8 mouse cellular contexts compared by ENCODE assay signal in the genomic region with DNA sequence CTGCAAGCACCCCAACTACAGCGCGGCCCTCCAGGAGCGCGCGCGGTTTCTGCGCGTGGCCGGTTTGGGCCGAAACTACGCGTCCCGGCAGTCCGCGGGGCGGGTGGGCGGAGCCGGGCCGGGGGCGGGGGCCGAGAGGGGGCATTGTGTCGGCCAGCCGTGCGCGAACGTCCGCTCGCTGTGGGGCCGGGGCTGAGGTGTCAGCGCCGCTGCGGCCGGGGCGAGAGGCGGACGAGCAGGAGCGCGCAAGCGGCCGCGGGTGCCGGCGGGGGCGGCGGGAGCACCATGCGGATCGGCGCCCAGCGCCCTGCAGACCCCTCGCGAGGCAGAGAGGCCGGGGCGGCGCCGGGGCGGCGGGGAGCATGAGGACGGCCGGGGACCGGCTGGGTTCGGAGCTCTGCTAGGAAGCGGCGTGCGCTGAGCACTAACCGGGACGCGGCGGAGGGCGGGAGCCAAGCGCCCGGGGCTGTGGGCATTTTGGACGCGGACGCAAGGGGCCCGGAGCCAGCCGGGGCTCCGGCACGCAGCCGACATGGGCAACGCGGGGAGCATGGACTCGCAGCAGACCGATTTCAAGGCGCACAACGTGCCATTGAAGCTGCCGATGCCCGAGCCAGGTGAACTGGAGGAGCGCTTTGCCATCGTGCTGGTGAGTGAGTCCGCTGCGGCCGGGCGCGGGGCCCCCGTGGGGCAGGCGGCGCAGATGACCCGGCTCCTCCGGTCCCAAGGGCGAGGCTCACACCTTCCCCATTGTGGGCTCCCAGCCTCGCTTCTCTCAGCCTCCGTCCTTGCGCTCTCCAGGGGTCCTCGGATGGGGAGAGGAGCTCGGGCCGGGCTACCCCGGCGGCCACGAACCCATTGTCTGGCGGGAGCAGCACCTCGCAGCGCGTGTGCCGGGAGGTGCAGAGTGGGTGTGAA. TPM values are rescaled to one million over a fixed set of nuclear protein-coding genes. Genes with fewer than 3 reads are reported as not detected.
A peak's percentile ranks its signal among the peaks of the same experiment; 100 is the strongest.
DNase-seq lines count a peak whose midpoint lies in the region; ATAC-seq and TF ChIP-seq lines count a peak whose summit lies in the region.

A gene (plus strand): TSS at position 250 of the 918 bp plus-strand sequence.

- peak; percentile 13 to 39 for DNase-seq in spleen, adult 18-20 months
- DNase-seq in spleen, adult 12 weeks (ENCODE audit: low spot score) = no peak
- DNase-seq in forebrain, embryonic 11.5 days (ENCODE audit: low spot score) = peak; percentile 95
- peak; percentile 81 for DNase-seq in kidney, postnatal 0 days (ENCODE audit: low spot score)
- peak; percentile 26 for DNase-seq in liver, adult 2 months (ENCODE audit: extremely low read depth, low read depth, low spot score)

- peak within 1 kb of the TSS; percentile 34 for H3ac ChIP-seq in myocyte (ENCODE audit: control insufficient read depth, insufficient read length)

- peak; percentile 95 for ATAC-seq in forebrain, embryonic 11.5 days (replicated peaks; ENCODE audit: low FRiP score)
- peak; percentile 89 for ATAC-seq in heart, embryonic 14.5 days (ENCODE audit: insufficient number of reproducible peaks, insufficient read depth, low FRiP score, low read depth)
- peak; percentile 88 for ATAC-seq in kidney, postnatal 0 days (replicated peaks; ENCODE audit: low FRiP score, low read depth)
- peak; percentile 90 for ATAC-seq in stomach, embryonic 15.5 days (ENCODE audit: insufficient read depth, low FRiP score, low read depth)

- H3K36me3 ChIP-seq in forebrain, embryonic 11.5 days (ENCODE audit: control insufficient read depth, insufficient read depth, low read length) = no peaks in the 10 kb centered on the region
- no peaks in the 10 kb centered on the region for H3K36me3 ChIP-seq in heart, embryonic 14.5 days (ENCODE audit: control insufficient read depth, insufficient read depth, low read length)
- no peaks in the 10 kb centered on the region for H3K36me3 ChIP-seq in kidney, postnatal 0 days (ENCODE audit: insufficient read depth, low read length)
- H3K36me3 ChIP-seq in liver, adult 2 months (ENCODE audit: control insufficient read depth, insufficient read depth, low read length) = no peaks in the 10 kb centered on the region
- no peaks in the 10 kb centered on the region for H3K36me3 ChIP-seq in myocyte (ENCODE audit: control insufficient read depth, insufficient read depth)
- H3K36me3 ChIP-seq in stomach, embryonic 15.5 days = no peaks in the 10 kb centered on the region

- H3K4me1 ChIP-seq in forebrain, embryonic 11.5 days (replicated peaks; ENCODE audit: control insufficient read depth, insufficient read depth, low read length) = peaks cover 15% of the 10 kb centered on the region; the same call in 1 of the 2 replicates
- peaks cover 0 to 4% of the 10 kb centered on the region in 2 experiments; a peak in 2 of 4 replicates for H3K4me1 ChIP-seq in heart, embryonic 14.5 days (ENCODE audit: control insufficient read depth in 2 of 2, insufficient read depth in 2 of 2, low read length in 2 of 2)
- H3K4me1 ChIP-seq in kidney, postnatal 0 days (replicated peaks; ENCODE audit: insufficient read depth, low read length) = peaks cover 12% of the 10 kb centered on the region; the same call in 1 of the 2 replicates
- H3K4me1 ChIP-seq in liver, adult 2 months (ENCODE audit: control insufficient read depth, insufficient read depth, low read length) = peaks cover 3% of the 10 kb centered on the region; the same call in 1 of the 2 replicates
- 0 out of 2 replicates have a peak, but pooled peaks cover 7% of the 10 kb centered on the region for H3K4me1 ChIP-seq in stomach, embryonic 15.5 days

- no peaks in the 10 kb centered on the region for H3K9me3 ChIP-seq in forebrain, embryonic 11.5 days (ENCODE audit: control insufficient read depth, low read length)
- no peaks in the 10 kb centered on the region for H3K9me3 ChIP-seq in heart, embryonic 14.5 days (ENCODE audit: control insufficient read depth, low read length)
- H3K9me3 ChIP-seq in kidney, postnatal 0 days (replicated peaks; ENCODE audit: low read length) = no peaks in the 10 kb centered on the region
- H3K9me3 ChIP-seq in stomach, embryonic 15.5 days = no peaks in the 10 kb centered on the region

- peak within 1 kb of the TSS; percentile 51 for H3K4me2 ChIP-seq in forebrain, embryonic 11.5 days (ENCODE audit: low read depth, low read length, severe bottlenecking)
- peak within 1 kb of the TSS; percentile 97 for H3K4me2 ChIP-seq in heart, embryonic 14.5 days (ENCODE audit: low read length)
- H3K4me2 ChIP-seq in kidney, postnatal 0 days (ENCODE audit: low read length) = peak within 1 kb of the TSS; percentile 95
- H3K4me2 ChIP-seq in myocyte (ENCODE audit: low read depth) = peak within 1 kb of the TSS; percentile 76
- peak within 1 kb of the TSS; percentile 92 for H3K4me2 ChIP-seq in stomach, embryonic 15.5 days

- H3K79me2 ChIP-seq in liver, adult 2 months (ENCODE audit: control insufficient read depth, insufficient read depth, low read length) = peaks cover 11% of the 10 kb centered on the region
- peaks cover 8% of the 10 kb centered on the region for H3K79me2 ChIP-seq in myocyte (ENCODE audit: control insufficient read depth, insufficient read depth)

- no peak for TF ChIP-seq CTCF in kidney, postnatal 0 days (IDR thresholded peaks at IDR 0.05; ENCODE audit: low read depth)
- TF ChIP-seq CTCF in liver, adult 2 months (IDR thresholded peaks at IDR 0.05; ENCODE audit: low read depth, low read length) = no peak

- H3K27me3 ChIP-seq in forebrain, embryonic 11.5 days (ENCODE audit: control insufficient read depth, insufficient read depth, low read length) = no peaks in the 10 kb centered on the region
- H3K27me3 ChIP-seq in heart, embryonic 14.5 days (ENCODE audit: control insufficient read depth, insufficient read depth, low read length) = 0 out of 2 replicates have a peak, but pooled peaks cover 3% of the 10 kb centered on the region
- no peaks in the 10 kb centered on the region for H3K27me3 ChIP-seq in kidney, postnatal 0 days (ENCODE audit: insufficient read depth, low read length)
- no peaks in the 10 kb centered on the region for H3K27me3 ChIP-seq in liver, adult 2 months (ENCODE audit: control insufficient read depth, insufficient read depth, low read length)
- no peaks in the 10 kb centered on the region for H3K27me3 ChIP-seq in myocyte (ENCODE audit: control insufficient read depth, insufficient read depth, insufficient read length)
- H3K27me3 ChIP-seq in stomach, embryonic 15.5 days (replicated peaks) = no peaks in the 10 kb centered on the region

- TF ChIP-seq POLR2A in liver, adult 2 months (IDR thresholded peaks at IDR 0.05; ENCODE audit: extremely low read depth, insufficient read depth, low read length) = peak; percentile 55; the same call in 1 of the 2 replicates
- TF ChIP-seq POLR2A in myocyte (IDR thresholded peaks at IDR 0.05; ENCODE audit: insufficient read length, low read depth) = peak; percentile 82

- H3K27ac ChIP-seq in forebrain, embryonic 11.5 days (ENCODE audit: low read depth, low read length) = peak within 1 kb of the TSS; percentile 68
- H3K27ac ChIP-seq in heart, embryonic 14.5 days (replicated peaks in 1 of 2; ENCODE audit: control insufficient read depth in 1 of 2, insufficient read depth in 1 of 2, low read depth in 2 of 2, low read length in 2 of 2) = peak within 1 kb of the TSS in 1 of 2 experiments; percentile 53; a peak in 2 of 4 replicates
- peak within 1 kb of the TSS; percentile 81 for H3K27ac ChIP-seq in kidney, postnatal 0 days
- peak within 1 kb of the TSS; percentile 3 for H3K27ac ChIP-seq in liver, adult 2 months (replicated peaks; ENCODE audit: insufficient read depth, low read depth, low read length)
- peak within 1 kb of the TSS; percentile 85 for H3K27ac ChIP-seq in stomach, embryonic 15.5 days

- peak within 1 kb of the TSS; percentile 76 for H3K4me3 ChIP-seq in forebrain, embryonic 11.5 days (ENCODE audit: low read depth, low read length)
- peak within 1 kb of the TSS; percentile 89 to 94 for H3K4me3 ChIP-seq in heart, embryonic 14.5 days (ENCODE audit: control insufficient read depth in 1 of 2, insufficient read depth in 1 of 2, low read depth in 1 of 2, low read length in 2 of 2)
- H3K4me3 ChIP-seq in kidney, postnatal 0 days (replicated peaks; ENCODE audit: low read depth, low read length) = peak within 1 kb of the TSS; percentile 91
- peak within 1 kb of the TSS; percentile 75 for H3K4me3 ChIP-seq in liver, adult 2 months (ENCODE audit: insufficient read depth, low read depth, low read length)
- peak within 1 kb of the TSS; percentile 48 for H3K4me3 ChIP-seq in myocyte
- peak within 1 kb of the TSS; percentile 97 for H3K4me3 ChIP-seq in stomach, embryonic 15.5 days (replicated peaks)

- WGBS in forebrain, embryonic 11.5 days = under 1% methylated on average over 111 of the region's 114 CpGs
- under 1% methylated on average over 111 of the region's 114 CpGs for WGBS in heart, embryonic 14.5 days
- under 1% methylated on average over 111 of the region's 114 CpGs for WGBS in kidney, postnatal 0 days
- WGBS in liver, adult 2 months = under 1% methylated on average over 113 of the region's 114 CpGs
- under 1% methylated on average over 106 of the region's 114 CpGs for WGBS in stomach, embryonic 15.5 days

- peak within 1 kb of the TSS; percentile 87 for H3K9ac ChIP-seq in forebrain, embryonic 11.5 days (ENCODE audit: low read length)
- peak within 1 kb of the TSS; percentile 84 for H3K9ac ChIP-seq in heart, embryonic 14.5 days (ENCODE audit: low read length)
- H3K9ac ChIP-seq in kidney, postnatal 0 days (ENCODE audit: low read depth, low read length) = peak within 1 kb of the TSS; percentile 89
- H3K9ac ChIP-seq in liver, adult 2 months (ENCODE audit: low read depth, low read length) = peak within 1 kb of the TSS; percentile 98
- peak within 1 kb of the TSS; percentile 81 for H3K9ac ChIP-seq in stomach, embryonic 15.5 days

TF ChIP-seq in myocyte, 11 proteins besides CTCF, POLR2A, EP300 and RAD21:
- no peak for TF ChIP-seq CEBPB (IDR thresholded peaks at IDR 0.05; ENCODE audit: insufficient read depth, poor library complexity, severe bottlenecking)
- TF ChIP-seq MYOG (IDR thresholded peaks at IDR 0.05; ENCODE audit: control insufficient read depth in 1 of 3, insufficient read depth in 1 of 3, insufficient read length in 2 of 3, low read depth in 2 of 3) = peak in 1 of 3 experiments; percentile 7
- TF ChIP-seq POLR2AphosphoS2 (IDR thresholded peaks at IDR 0.05; ENCODE audit: insufficient read length, low read depth) = peak; percentile 69
- TF ChIP-seq MYOD1 (IDR thresholded peaks at IDR 0.05; ENCODE audit: control insufficient read depth in 1 of 3, insufficient read length in 2 of 3, low read depth in 2 of 3) = peak in 1 of 3 experiments; percentile 29
- no peak for TF ChIP-seq USF1 (IDR thresholded peaks at IDR 0.05; ENCODE audit: low read depth)

RNA-seq across cellular contexts. Expression of the gene that starts here (rescaled TPM):
- polyA plus RNA-seq in forebrain, embryonic 11.5 days (2014; fragmentation: Nextera tagmentation; extraction: Ambion mirVana) = 10.4 and 10.6 TPM in 2 replicates
- polyA plus RNA-seq in heart, embryonic 14.5 days (2014; fragmentation: Nextera tagmentation; extraction: Ambion mirVana) = 1.1 and 1.7 TPM in 2 replicates
- polyA plus RNA-seq in kidney, postnatal 0 days (2015; fragmentation: Nextera tagmentation; extraction: Ambion mirVana) = 8.0 and 8.5 TPM in 2 replicates
- 4.4 and 4.9 TPM in 2 replicates for total RNA-seq in liver, adult 2 months (2014; rRNA removed)
- 0.94 and 1.00 TPM in 2 replicates for polyA plus RNA-seq in liver, adult 2 months (2012; rRNA removed)
- 2.8 TPM for polyA plus RNA-seq in myocyte (2012; fragmentation: generic; extraction: Trizol)
- polyA plus RNA-seq in stomach, embryonic 15.5 days (2015; fragmentation: Nextera tagmentation; extraction: Ambion mirVana) = 4.7 and 4.8 TPM in 2 replicates
